Mouse (Mus musculus): ENCODE data around the gene Rps4x. TPM values are rescaled to one million over a fixed set of nuclear protein-coding genes. Genes with fewer than 3 reads are reported as not detected.
"Not testable (repeated sequence)": the region's sequence is repeated elsewhere in the genome, so short reads cannot be mapped to it uniquely, and the experiment has no call there.

Gene Rps4x
- 479 and 547 TPM in 2 replicates for polyA plus RNA-seq (2016; fragmentation: Nextera tagmentation; extraction: Ambion mirVana)

GRCm38 (mm10) chrX:102188712-102189497 lies at the start of gene Rps4x:
Gene Rps4x, minus strand, starts transcription at chrX:102189394.
- 16% methylated on average over 37 of the region's 37 CpGs for WGBS
- DNase-seq (ENCODE audit: low spot score): peak; percentile 87
- no peaks in the 10 kb centered on the region for H3K9me3 ChIP-seq
- H3K27me3 ChIP-seq (ENCODE audit: insufficient read depth, poor library complexity, severe bottlenecking): peaks cover 5% of the 10 kb centered on the region; the same call in 1 of the 2 replicates
- H3K4me3 ChIP-seq: peak within 1 kb of the TSS; percentile 72
- H3K36me3 ChIP-seq: peaks cover 33% of the 10 kb centered on the region
- H3K27ac ChIP-seq: peak within 1 kb of the TSS; percentile 92
- H3K4me1 ChIP-seq: no peaks in the 10 kb centered on the region

DNA sequence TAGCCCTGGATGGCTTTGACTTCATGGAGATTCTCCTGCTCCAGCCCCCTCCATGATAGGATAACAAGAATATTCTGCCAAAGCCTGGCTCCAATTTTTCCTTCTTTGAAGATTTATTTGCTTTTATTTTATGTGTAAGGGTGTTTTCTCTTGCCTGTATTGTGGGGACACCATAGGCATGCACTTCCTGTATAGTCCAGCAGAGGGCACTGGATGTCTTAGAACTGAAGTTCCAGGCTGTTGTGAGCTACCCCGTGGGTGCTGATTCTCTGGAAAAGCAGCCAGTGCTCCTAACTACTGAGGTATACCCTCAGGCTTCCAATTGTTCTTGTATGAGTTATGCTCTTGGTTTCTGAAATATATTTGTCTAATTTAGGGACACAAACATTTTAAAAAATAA lies 29.9 kb upstream of the Rps4x start:
- Histone ChIP-seq H3K9me3 (no peaks in the 10 kb centered on the region), H3K4me3 (no peak overlapping the region), H3K27ac (no peak overlapping the region), H3K27me3 (ENCODE audit: insufficient read depth, poor library complexity, severe bottlenecking) (no peaks in the 10 kb centered on the region), H3K36me3 (no peaks in the 10 kb centered on the region), H3K4me1 (no peaks in the 10 kb centered on the region)
- no peak for DNase-seq (ENCODE audit: low spot score)
- 12% methylated on average over 1 of the region's 1 CpGs for WGBS

GRCm38 (mm10) chrX:102215356-102215755 lies 26.2 kb upstream of the Rps4x start:
- not testable (repeated sequence) for H3K4me1 ChIP-seq; H3K4me3 ChIP-seq; H3K36me3 ChIP-seq; H3K27me3 ChIP-seq (ENCODE audit: insufficient read depth, poor library complexity, severe bottlenecking); DNase-seq (ENCODE audit: low spot score); H3K9me3 ChIP-seq; H3K27ac ChIP-seq
- 42% methylated on average over 9 of the region's 9 CpGs for WGBS

DNA sequence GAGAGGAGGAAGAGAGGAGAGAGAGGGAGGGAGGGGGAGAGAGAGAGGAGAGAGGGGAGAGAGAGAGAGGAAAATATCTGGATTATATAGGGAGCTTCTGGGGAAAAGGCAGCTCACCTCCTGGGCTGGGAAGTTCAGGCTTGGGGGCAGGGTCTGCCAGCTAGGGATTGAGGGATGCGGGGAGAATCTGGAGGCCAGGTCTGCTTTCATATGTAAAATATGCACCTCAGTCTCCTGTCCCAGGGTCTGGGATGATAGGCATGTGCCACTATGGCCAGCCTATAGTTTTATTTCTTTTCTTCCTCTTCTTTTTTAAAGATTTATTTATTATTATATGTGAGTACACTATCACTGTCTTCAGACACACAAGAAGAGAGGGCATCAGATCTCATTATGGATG lies 1.6 kb upstream of the Rps4x start:
- H3K36me3 ChIP-seq: peaks cover 16% of the 10 kb centered on the region; the same call in 1 of the 2 replicates
- no peaks in the 10 kb centered on the region for H3K4me1 ChIP-seq
- no peak for DNase-seq (ENCODE audit: low spot score)
- H3K4me3 ChIP-seq: no peak overlapping the region
- no peak overlapping the region for H3K27ac ChIP-seq
- H3K9me3 ChIP-seq: no peaks in the 10 kb centered on the region
- H3K27me3 ChIP-seq (ENCODE audit: insufficient read depth, poor library complexity, severe bottlenecking): peaks cover 5% of the 10 kb centered on the region; the same call in 1 of the 2 replicates
- 53% methylated on average over 1 of the region's 1 CpGs for WGBS

- Histone ChIP-seq H3K4me3 (no peak overlapping the region), H3K4me1 (no peaks in the 10 kb centered on the region), H3K9me3 (no peaks in the 10 kb centered on the region), H3K27me3 (ENCODE audit: insufficient read depth, poor library complexity, severe bottlenecking) (peaks cover 5% of the 10 kb centered on the region; the same call in 1 of the 2 replicates), H3K36me3 (peaks cover 26% of the 10 kb centered on the region), H3K27ac (no peak overlapping the region; the same call in 1 of the 2 replicates)
- DNase-seq (ENCODE audit: low spot score): no peak
- 41% methylated on average over 5 of the region's 5 CpGs for WGBS
Measured at GRCm38 (mm10) chrX:102189581-102189980, 387 bp upstream of the Rps4x start.

DNA sequence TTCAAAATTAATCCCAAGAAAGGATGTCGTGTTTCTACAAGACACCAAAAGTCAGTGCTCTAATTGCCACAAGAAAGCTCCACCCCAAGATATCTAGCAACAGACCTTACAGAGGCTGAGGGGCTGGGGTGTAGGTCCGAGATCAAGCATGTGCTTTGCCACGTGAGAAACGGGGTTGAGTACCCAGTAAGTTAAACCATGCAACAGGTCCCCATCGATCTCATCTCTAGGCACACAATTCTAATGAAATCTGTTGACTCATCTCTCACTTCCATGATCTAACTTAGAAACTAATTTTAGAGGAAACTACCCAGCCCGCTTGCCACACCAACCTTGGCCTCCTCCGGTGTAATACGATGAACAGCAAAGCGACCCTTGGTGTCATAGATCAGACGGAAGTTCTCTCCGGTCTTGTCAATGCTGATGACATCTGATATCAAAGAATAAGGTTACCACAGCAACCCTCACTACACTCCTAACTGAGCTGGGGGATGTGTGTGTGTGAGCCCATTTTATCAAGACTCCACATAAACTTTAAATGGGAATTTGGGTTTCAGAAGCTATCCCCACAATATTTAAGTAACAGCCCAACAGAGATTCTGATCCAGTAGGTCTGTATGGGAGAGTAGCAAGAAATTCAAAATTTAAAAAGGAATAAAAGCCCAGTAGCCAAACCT lies 2.0 kb downstream of the Rps4x start:
- Histone ChIP-seq H3K9me3 (no peaks in the 10 kb centered on the region), H3K4me3 (peak overlapping the region; percentile 72), H3K4me1 (no peaks in the 10 kb centered on the region), H3K27me3 (ENCODE audit: insufficient read depth, poor library complexity, severe bottlenecking) (peaks cover 5% of the 10 kb centered on the region; the same call in 1 of the 2 replicates), H3K36me3 (peaks cover 43% of the 10 kb centered on the region), H3K27ac (no peak overlapping the region)
- DNase-seq (ENCODE audit: low spot score): no peak
- 52% methylated on average over 11 of the region's 11 CpGs for WGBS

DNA sequence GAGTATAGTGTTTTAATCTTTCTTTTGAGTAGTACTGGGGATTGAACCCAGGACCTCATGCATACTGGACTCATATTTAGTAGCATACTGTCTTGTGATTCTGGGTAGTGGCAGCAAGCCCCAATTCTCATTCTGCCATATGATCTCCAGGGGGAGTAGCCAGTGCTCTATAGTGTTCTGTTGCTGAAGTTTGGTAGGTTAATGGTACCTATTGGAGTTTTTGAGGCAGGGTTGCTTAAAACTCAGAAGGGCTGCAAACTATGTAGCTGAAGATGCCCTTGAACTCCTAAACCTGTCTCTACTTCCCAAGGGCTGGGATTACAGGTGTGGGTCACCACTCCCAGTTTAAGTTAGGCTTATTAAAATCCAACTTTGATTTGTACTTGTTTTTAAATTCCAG lies 6.6 kb downstream of the Rps4x start:
- Histone ChIP-seq H3K36me3 (peaks cover 43% of the 10 kb centered on the region), H3K4me3 (no peak overlapping the region), H3K27me3 (ENCODE audit: insufficient read depth, poor library complexity, severe bottlenecking) (peaks cover 22% of the 10 kb centered on the region; the same call in 1 of the 2 replicates), H3K27ac (no peak overlapping the region), H3K4me1 (no peaks in the 10 kb centered on the region; the same call in 1 of the 2 replicates), H3K9me3 (no peaks in the 10 kb centered on the region)
- no peak for DNase-seq (ENCODE audit: low spot score)

DNA sequence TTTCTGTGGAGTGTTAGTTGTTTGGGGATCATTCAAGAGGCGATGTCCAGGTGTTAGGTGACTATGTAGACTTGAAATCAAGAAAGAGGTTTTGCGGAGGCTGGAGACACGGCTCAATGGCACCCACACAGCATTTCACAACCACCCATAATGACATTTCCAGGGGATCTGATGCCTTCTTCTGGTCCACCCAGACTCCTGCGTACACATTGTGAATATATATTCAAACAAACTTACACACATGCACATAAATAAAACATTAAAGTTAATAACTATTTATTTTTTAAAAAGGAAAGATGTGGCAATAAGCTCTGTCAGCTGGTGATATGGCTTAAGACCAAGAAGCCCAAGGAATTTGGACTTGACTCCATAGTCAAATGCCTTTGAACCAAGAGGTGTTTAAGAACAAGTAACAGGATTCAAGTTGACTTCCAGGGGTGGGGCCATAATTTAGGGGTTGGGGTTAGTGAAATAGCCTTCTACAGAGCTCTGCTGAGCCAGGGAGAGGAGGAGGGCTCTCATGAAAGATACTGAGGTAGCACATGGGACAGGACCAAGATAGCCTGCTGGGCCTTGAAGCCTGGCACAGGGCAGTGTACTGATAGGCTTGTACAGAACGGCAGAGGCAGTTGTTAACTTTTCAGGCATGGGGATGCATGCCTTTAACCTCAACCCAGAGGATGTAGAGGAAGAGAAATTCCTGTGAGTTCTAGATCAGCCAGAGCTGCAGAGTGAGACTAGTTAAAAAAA lies 13.5 kb downstream of the Rps4x start:
- Histone ChIP-seq H3K36me3 (no peaks in the 10 kb centered on the region), H3K4me1 (no peaks in the 10 kb centered on the region; the same call in 1 of the 2 replicates), H3K27me3 (ENCODE audit: insufficient read depth, poor library complexity, severe bottlenecking) (peaks cover 22% of the 10 kb centered on the region; the same call in 1 of the 2 replicates), H3K9me3 (no peaks in the 10 kb centered on the region), H3K27ac (no peak overlapping the region), H3K4me3 (no peak overlapping the region)
- DNase-seq (ENCODE audit: low spot score): no peak
- WGBS: 86% methylated on average over 5 of the region's 5 CpGs

DNA sequence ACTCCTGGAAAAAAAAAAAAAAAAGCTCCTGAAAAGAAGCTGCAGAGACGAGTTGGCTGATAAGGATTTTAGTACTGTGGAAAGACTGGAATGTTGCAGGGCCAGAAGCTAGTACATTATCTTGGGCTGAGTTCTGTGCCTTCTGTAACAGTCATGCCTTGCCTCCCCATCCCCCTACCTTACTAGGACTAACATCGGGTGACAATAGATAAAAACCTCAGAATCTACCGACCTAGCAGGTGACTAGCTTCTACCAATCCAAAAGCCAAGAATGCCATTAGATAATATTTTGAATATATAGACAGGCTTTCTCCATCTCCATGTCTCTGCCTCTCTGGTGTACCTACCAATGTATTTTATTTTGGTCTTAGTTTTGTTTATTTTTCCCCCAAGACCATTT lies 18.3 kb downstream of the Rps4x start:
- WGBS: 30% methylated on average over 3 of the region's 3 CpGs
- H3K36me3 ChIP-seq: no peaks in the 10 kb centered on the region
- peaks cover 17% of the 10 kb centered on the region; the same call in 1 of the 2 replicates for H3K27me3 ChIP-seq (ENCODE audit: insufficient read depth, poor library complexity, severe bottlenecking)
- no peak overlapping the region for H3K27ac ChIP-seq
- H3K4me1 ChIP-seq: peaks cover 7% of the 10 kb centered on the region; the same call in 1 of the 2 replicates
- DNase-seq (ENCODE audit: low spot score): no peak
- H3K4me3 ChIP-seq: no peak overlapping the region
- H3K9me3 ChIP-seq: no peaks in the 10 kb centered on the region

DNA sequence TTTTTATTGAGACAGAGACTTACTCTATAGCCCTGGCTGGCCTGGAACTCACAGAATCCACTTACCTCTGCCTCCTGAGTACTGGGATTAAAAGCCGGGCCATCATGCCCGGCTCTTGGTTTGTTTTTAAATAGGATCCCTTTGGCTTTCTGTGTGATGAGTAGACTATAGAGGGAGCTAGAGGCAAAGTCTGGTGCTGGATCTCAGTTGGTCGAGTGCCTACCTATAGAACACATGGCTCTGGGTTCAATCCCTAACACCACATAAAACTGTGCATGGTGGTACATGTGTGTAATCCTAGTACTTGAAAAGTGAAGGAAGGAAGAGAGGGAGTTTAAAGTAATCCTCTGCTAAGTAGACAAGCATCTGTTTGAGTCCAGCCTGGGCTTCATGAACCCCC lies 19.1 kb downstream of the Rps4x start:
- peaks cover 17% of the 10 kb centered on the region; the same call in 1 of the 2 replicates for H3K27me3 ChIP-seq (ENCODE audit: insufficient read depth, poor library complexity, severe bottlenecking)
- no peaks in the 10 kb centered on the region for H3K36me3 ChIP-seq
- no peak overlapping the region for H3K27ac ChIP-seq
- WGBS: 46% methylated on average over 3 of the region's 3 CpGs
- DNase-seq (ENCODE audit: low spot score): no peak
- no peaks in the 10 kb centered on the region for H3K9me3 ChIP-seq
- H3K4me3 ChIP-seq: no peak overlapping the region
- peaks cover 7% of the 10 kb centered on the region; the same call in 1 of the 2 replicates for H3K4me1 ChIP-seq

DNA sequence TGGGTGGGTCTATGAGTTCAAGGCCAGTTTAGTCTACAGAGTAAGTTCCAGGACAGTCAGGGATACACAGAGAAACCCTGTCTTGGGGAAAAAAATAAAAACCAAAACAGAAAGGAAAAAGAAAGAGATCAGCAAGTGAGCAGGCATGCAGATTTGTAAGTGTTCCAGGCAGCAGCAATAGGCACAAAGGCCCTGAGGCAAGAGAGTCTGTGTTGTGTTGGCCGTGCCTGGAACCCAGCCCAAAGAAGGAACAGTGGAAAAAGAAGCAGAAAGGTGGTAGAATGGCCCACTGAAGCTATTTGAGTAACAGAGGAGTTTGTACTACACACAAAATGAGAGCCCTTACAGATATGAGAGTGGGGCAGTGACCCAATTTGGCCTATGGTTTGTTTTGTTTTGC lies 19.5 kb downstream of the Rps4x start:
- whole genome bisulfite sequencing: 64% methylated on average over 1 of the region's 1 CpGs
- no peak overlapping the region for H3K4me3 ChIP-seq
- no peak overlapping the region for H3K27ac ChIP-seq
- DNase-seq (ENCODE audit: low spot score): no peak
- no peaks in the 10 kb centered on the region for H3K36me3 ChIP-seq
- peaks cover 7% of the 10 kb centered on the region; the same call in 1 of the 2 replicates for H3K4me1 ChIP-seq
- H3K27me3 ChIP-seq (ENCODE audit: insufficient read depth, poor library complexity, severe bottlenecking): peaks cover 17% of the 10 kb centered on the region; the same call in 1 of the 2 replicates
- no peaks in the 10 kb centered on the region for H3K9me3 ChIP-seq

- Histone ChIP-seq H3K36me3 (no peaks in the 10 kb centered on the region), H3K4me3 (no peak overlapping the region), H3K4me1 (peaks cover 7% of the 10 kb centered on the region; the same call in 1 of the 2 replicates), H3K9me3 (no peaks in the 10 kb centered on the region), H3K27ac (peak overlapping the region; percentile 42; the same call in 1 of the 2 replicates), H3K27me3 (ENCODE audit: insufficient read depth, poor library complexity, severe bottlenecking) (peaks cover 17% of the 10 kb centered on the region; the same call in 1 of the 2 replicates)
- 31% methylated on average over 6 of the region's 6 CpGs for WGBS
- no peak for DNase-seq (ENCODE audit: low spot score)
Measured at GRCm38 (mm10) chrX:102166986-102167385, 22.2 kb downstream of the Rps4x start.

All from heart, embryonic 10.5 days (tissue).